Mouse (Mus musculus) ES-Bruce4 (cell line): ENCODE measurements around the gene Ensa. TPM values are rescaled to one million over a fixed set of nuclear protein-coding genes. Genes with fewer than 3 reads are reported as not detected.

Source experiments
- H3K27ac ChIP-seq: 2 replicates; pipeline ENCODE4 v1.5.1; 2012; ENCODE audit warnings: low read length, inconsistent platforms; ENCODE audit not compliant: insufficient read depth
- H3K27me3 ChIP-seq: 2 replicates; pipeline ENCODE4 v1.6.1; 2012; ENCODE audit warnings: mild to moderate bottlenecking, low read length, inconsistent platforms; ENCODE audit not compliant: control insufficient read depth, poor library complexity, insufficient read depth, severe bottlenecking
- H3K36me3 ChIP-seq: 2 replicates; pipeline ENCODE4 v1.6.1; 2012; ENCODE audit warnings: inconsistent platforms, mild to moderate bottlenecking, low read length, moderate library complexity; ENCODE audit not compliant: control insufficient read depth, poor library complexity, insufficient read depth, severe bottlenecking
- H3K4me1 ChIP-seq: one replicate; pipeline ENCODE4 v1.8.1; 2011; ENCODE audit warnings: low read length; ENCODE audit not compliant: control insufficient read depth, insufficient read depth
- H3K4me3 ChIP-seq: 2 replicates; pipeline ENCODE4 v1.5.1; 2011; ENCODE audit warnings: low read depth, mild to moderate bottlenecking, low read length
- H3K9ac ChIP-seq: 2 replicates; pipeline ENCODE4 v1.6.1; 2012; ENCODE audit warnings: low read depth, mild to moderate bottlenecking, inconsistent platforms; ENCODE audit not compliant: poor library complexity, severe bottlenecking
- H3K9me3 ChIP-seq: replicated peaks from 2 replicates; pipeline ENCODE4 v1.6.1; 2012; ENCODE audit warnings: mild to moderate bottlenecking, low read length, inconsistent platforms; ENCODE audit not compliant: control insufficient read depth, poor library complexity, insufficient read depth, severe bottlenecking
- CTCF ChIP-seq: IDR thresholded peaks from one replicate; pipeline ENCODE4 v1.8.1; 2011; ENCODE audit warnings: low read depth, low read length
- EP300 ChIP-seq: IDR thresholded peaks from 2 replicates; pipeline ENCODE4 v1.6.1; 2011; ENCODE audit warnings: low read depth, low read length; ENCODE audit not compliant: insufficient read depth
- POLR2A ChIP-seq: IDR thresholded peaks from one replicate; pipeline ENCODE4 v1.8.1; 2011; ENCODE audit warnings: low read length; ENCODE audit not compliant: insufficient read depth
- polyA plus RNA-seq: library from polyadenylated mRNA; stranded (reverse); fragments of >200 nt; gene quantifications from 2 replicates; pipeline ENCODE4 v1.2.4, GENCODE M21; 2011; ENCODE audit warnings: low read depth; ENCODE audit not compliant: missing spikeins, insufficient read depth, insufficient read length

The Ensa gene
- polyA plus RNA-seq, 1 experiment: 67.4 TPM

DNA sequence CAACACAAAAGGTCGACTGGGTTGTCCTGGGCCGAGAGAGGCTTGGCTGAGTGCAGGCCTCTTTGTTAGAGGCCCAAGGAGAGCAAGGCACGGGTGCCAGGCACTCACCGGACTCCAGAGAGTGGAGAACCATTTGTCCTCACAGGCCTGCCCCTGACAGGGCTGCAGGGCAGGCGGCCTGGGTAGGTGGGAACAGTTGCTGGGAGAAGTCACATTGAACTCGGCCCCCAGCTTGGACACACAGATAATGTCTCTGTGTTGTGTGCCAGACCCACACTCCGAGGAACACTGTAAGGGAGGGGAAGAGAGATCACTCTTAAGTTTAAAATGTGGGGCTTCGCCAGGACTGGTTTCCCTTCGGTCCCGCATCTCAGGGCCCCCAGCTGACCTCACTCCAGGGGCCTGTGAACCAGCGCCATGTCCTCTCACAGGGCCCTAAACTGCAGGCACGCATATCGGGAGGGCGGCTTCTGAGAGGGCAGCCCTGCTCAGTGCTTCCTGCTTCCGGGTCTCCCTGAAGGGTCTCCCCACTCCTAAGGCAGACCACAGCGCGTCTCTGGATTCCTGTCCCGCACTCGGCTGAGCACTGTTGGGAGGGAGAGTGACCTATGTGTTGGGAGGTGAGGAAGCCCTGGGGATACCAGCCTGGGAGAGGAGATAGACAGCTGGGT lies 52.8 kb downstream of the Ensa start:
- Histone ChIP-seq H3K36me3 (no peaks in the 10 kb centered on the region), H3K9me3 (no peaks in the 10 kb centered on the region), H3K9ac (peak overlapping the region; percentile 43), H3K27ac (no peak overlapping the region), H3K27me3 (no peaks in the 10 kb centered on the region), H3K4me1 (peaks cover 7% of the 10 kb centered on the region), H3K4me3 (peak overlapping the region; percentile 20)
- TF ChIP-seq CTCF (no peak), POLR2A (no peak), EP300 (no peak)

DNA sequence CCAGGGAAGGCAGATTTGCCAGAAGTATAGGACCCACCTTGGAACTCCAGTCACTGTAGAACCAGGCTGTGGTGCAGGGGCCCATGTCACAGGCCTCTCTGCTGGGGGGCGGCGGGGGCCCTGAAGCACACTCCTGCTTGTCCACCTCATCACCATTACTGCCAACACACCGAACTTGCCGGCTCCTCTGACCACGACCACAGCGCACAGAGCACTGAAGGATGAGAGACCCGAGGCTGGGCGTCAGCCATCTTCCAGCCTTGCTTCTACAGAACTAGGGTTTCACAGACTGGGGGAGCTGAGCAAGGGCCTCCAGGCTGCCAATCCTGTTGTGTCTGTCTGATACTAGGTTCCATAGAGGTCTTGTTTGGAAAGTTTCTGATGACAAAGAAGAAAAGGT lies 54.8 kb downstream of the Ensa start:
- H3K27me3 ChIP-seq: no peaks in the 10 kb centered on the region
- no peak overlapping the region for H3K27ac ChIP-seq
- no peaks in the 10 kb centered on the region for H3K9me3 ChIP-seq
- TF ChIP-seq CTCF (no peak), EP300 (no peak), POLR2A (no peak)
- no peaks in the 10 kb centered on the region for H3K36me3 ChIP-seq
- H3K4me3 ChIP-seq: no peak overlapping the region
- no peak overlapping the region for H3K9ac ChIP-seq
- H3K4me1 ChIP-seq: peaks cover 7% of the 10 kb centered on the region

DNA sequence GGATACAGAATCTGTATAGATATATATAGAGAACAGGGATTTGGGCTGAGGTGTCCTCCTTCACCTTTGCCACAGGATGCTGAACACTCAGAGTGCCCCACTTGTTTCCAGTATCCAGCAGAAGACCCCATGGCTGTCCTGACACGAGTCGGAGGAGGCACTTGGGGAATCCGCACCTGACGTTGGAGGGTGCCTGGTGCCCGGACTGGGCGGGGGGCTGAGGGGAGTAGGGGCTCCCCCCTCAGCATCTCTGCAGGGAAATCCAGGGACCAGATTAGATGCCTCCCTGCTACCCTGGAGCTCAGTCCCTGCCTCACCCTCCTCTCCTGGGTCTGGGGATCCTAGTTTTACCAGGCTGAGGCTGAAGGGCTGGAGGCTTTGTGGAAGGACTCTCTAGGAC lies 55.9 kb downstream of the Ensa start:
- Histone ChIP-seq H3K4me3 (no peak overlapping the region), H3K36me3 (no peaks in the 10 kb centered on the region), H3K9me3 (no peaks in the 10 kb centered on the region), H3K9ac (peak overlapping the region; percentile 22), H3K4me1 (peaks cover 12% of the 10 kb centered on the region), H3K27me3 (no peaks in the 10 kb centered on the region), H3K27ac (no peak overlapping the region)
- TF ChIP-seq EP300: no peak
- TF ChIP-seq CTCF: no peak
- no peak for TF ChIP-seq POLR2A

DNA sequence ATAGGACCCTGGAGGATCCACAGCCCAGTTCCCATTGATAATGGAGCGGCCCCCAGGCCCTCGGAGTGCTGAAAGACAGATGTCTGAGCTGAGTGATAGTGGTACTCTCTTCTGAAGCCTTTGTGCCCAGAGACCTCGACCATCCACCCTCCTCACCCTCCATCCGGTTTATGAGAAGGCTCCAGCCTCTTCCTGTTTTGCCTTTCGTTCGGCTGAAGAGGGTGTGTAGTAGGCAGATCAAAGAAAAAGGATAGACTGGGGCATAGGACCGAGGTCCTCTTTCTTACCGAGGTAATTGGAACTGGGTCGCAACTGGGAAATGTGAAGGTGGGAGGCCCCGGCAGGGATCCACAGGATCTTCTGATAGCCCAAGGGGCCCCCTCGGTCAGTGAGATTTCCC lies 56.6 kb downstream of the Ensa start:
- Histone ChIP-seq H3K27ac (no peak overlapping the region), H3K4me1 (peaks cover 12% of the 10 kb centered on the region), H3K9me3 (no peaks in the 10 kb centered on the region), H3K27me3 (no peaks in the 10 kb centered on the region), H3K9ac (peak overlapping the region; percentile 22), H3K36me3 (no peaks in the 10 kb centered on the region), H3K4me3 (peak overlapping the region; percentile 10; the same call in 1 of the 2 replicates)
- TF ChIP-seq POLR2A (no peak), EP300 (no peak), CTCF (no peak)

Other genes with a start within 250 kb of the Ensa start
- gene 4930558C23Rik, start 222.2 kb upstream of the Ensa start, polyA plus RNA-seq: 0.84 and 2.2 TPM in 2 replicates
- 70.9 and 75.5 TPM in 2 replicates for gene Arnt, start 190.6 kb upstream of the Ensa start, polyA plus RNA-seq
- not detected in 2 replicates for gene Ctsk, start 125.7 kb upstream of the Ensa start, polyA plus RNA-seq
- not detected in 2 replicates for gene Ctss, start 98.2 kb upstream of the Ensa start, polyA plus RNA-seq
- 4.6 and 5.0 TPM in 2 replicates for gene Hormad1, start 65.3 kb upstream of the Ensa start, polyA plus RNA-seq
- gene Golph3l, start 36.1 kb upstream of the Ensa start, polyA plus RNA-seq: 39.0 and 40.7 TPM in 2 replicates
- 247 and 264 TPM in 2 replicates for gene Mcl1, start 33.8 kb downstream of the Ensa start, polyA plus RNA-seq
- 6.9 and 10.1 TPM in 2 replicates for gene Adamtsl4, start 62.9 kb downstream of the Ensa start, polyA plus RNA-seq
- 9.9 and 17.4 TPM in 2 replicates for gene Ecm1, start 114.6 kb downstream of the Ensa start, polyA plus RNA-seq
- gene Tars2, start 135.2 kb downstream of the Ensa start, polyA plus RNA-seq: 74.5 and 78.3 TPM in 2 replicates
- gene Rprd2, start 193.9 kb downstream of the Ensa start, polyA plus RNA-seq: 51.4 and 58.6 TPM in 2 replicates
- gene Prpf3, start 230.9 kb downstream of the Ensa start, polyA plus RNA-seq: 92.4 and 100 TPM in 2 replicates
- gene Mrps21, start 246.5 kb downstream of the Ensa start, polyA plus RNA-seq: 142 and 163 TPM in 2 replicates